Mouse (Mus musculus) intestine, embryonic 16.5 days (tissue): ENCODE results near the gene Gja1. TPM values are rescaled to one million over a fixed set of nuclear protein-coding genes. Genes with fewer than 3 reads are reported as not detected.
"Not testable (repeated sequence)": the region's sequence is repeated elsewhere in the genome, so short reads cannot be mapped to it uniquely, and the experiment has no call there.

Experiments
- ATAC-seq: fragments of 200-750 bp; cut with Nextera tagmentation; 2 replicates; pipeline ENCODE4 v1.8.0; 2017; ENCODE audit warnings: moderate TSS enrichment, moderate library complexity
- H3K27ac ChIP-seq: fragments of 300-500 bp; sonication (generic); 2 replicates; pipeline ENCODE4 v1.5.1; 2014; ENCODE audit warnings: mild to moderate bottlenecking, low read length
- H3K27me3 ChIP-seq: fragments of 300-500 bp; sonication (generic); replicated peaks from 2 replicates; pipeline ENCODE4 v1.6.1; 2014; ENCODE audit warnings: low read length, control low read depth, mixed read lengths; ENCODE audit not compliant: control insufficient read depth, insufficient read depth
- H3K36me3 ChIP-seq: fragments of 300-500 bp; sonication (generic); 2 replicates; pipeline ENCODE4 v1.6.1; 2014; ENCODE audit warnings: low read length, control low read depth; ENCODE audit not compliant: control insufficient read depth, insufficient read depth
- H3K4me1 ChIP-seq: fragments of 300-500 bp; sonication (generic); 2 replicates; pipeline ENCODE4 v1.6.1; 2014; ENCODE audit warnings: low read length, control low read depth, mixed read lengths; ENCODE audit not compliant: control insufficient read depth, insufficient read depth
- H3K4me2 ChIP-seq: fragments of 300-500 bp; sonication (generic); 2 replicates; pipeline ENCODE4 v1.6.1; 2014; ENCODE audit warnings: low read depth, low read length, control low read depth
- H3K4me3 ChIP-seq: fragments of 300-500 bp; sonication (generic); 2 replicates; pipeline ENCODE4 v1.5.1; 2014; ENCODE audit warnings: mild to moderate bottlenecking, low read length
- H3K9ac ChIP-seq: fragments of 300-500 bp; sonication (generic); 2 replicates; pipeline ENCODE4 v1.6.1; 2014; ENCODE audit warnings: low read depth, low read length
- H3K9me3 ChIP-seq: fragments of 300-500 bp; sonication (generic); 2 replicates; pipeline ENCODE4 v1.6.1; 2016; ENCODE audit warnings: low read length, control low read depth; ENCODE audit not compliant: control insufficient read depth
- WGBS: fragments of 180-500 bp; shearing (Covaris S2); extraction: QIAGEN DNeasy Blood & Tissue Kit; methylation state at CpG from one replicate; pipeline ENCODE4 v1.1.7; 2014; 5-methylcytosine and 5-hydroxymethylcytosine counted together
- polyA plus RNA-seq: library from polyadenylated mRNA; unstranded; fragments of >200 nt; fragmentation: Nextera tagmentation; extraction: Ambion mirVana; gene quantifications from 2 replicates; pipeline ENCODE4 v1.2.1, GENCODE M21; 2015

Gja1 gene
- polyA plus RNA-seq, 1 experiment from 2014 or later: 32.3 TPM

GRCm38 (mm10) chr10:56378648-56379254 lies 1.6 kb downstream of the Gja1 start:
- peak overlapping the region; percentile 80 for H3K4me2 ChIP-seq
- H3K27ac ChIP-seq: no peak overlapping the region
- no peaks in the 10 kb centered on the region for H3K27me3 ChIP-seq
- peak overlapping the region; percentile 60 for H3K4me3 ChIP-seq
- peak; percentile 78 for ATAC-seq
- under 1% methylated on average over 35 of the region's 35 CpGs for WGBS
- H3K9me3 ChIP-seq: no peaks in the 10 kb centered on the region
- H3K36me3 ChIP-seq: no peaks in the 10 kb centered on the region
- H3K4me1 ChIP-seq: no peaks in the 10 kb centered on the region
- H3K9ac ChIP-seq: peak overlapping the region; percentile 66

GRCm38 (mm10) chr10:56379720-56380119 lies 2.6 kb downstream of the Gja1 start:
- H3K36me3 ChIP-seq: no peaks in the 10 kb centered on the region
- H3K9ac ChIP-seq: 0 out of 2 replicates have a peak overlapping the region, but pooled peaks have one; percentile 5
- H3K27ac ChIP-seq: no peak overlapping the region
- no peak for ATAC-seq
- no peaks in the 10 kb centered on the region for H3K9me3 ChIP-seq
- no peak overlapping the region for H3K4me3 ChIP-seq
- WGBS: 19% methylated on average over 7 of the region's 7 CpGs
- no peaks in the 10 kb centered on the region for H3K4me1 ChIP-seq
- H3K27me3 ChIP-seq: no peaks in the 10 kb centered on the region
- peak overlapping the region; percentile 80; the same call in 1 of the 2 replicates for H3K4me2 ChIP-seq

GRCm38 (mm10) chr10:56385195-56386109 lies 8.3 kb downstream of the Gja1 start:
- no peak overlapping the region for H3K27ac ChIP-seq
- peaks cover 10% of the 10 kb centered on the region; the same call in 1 of the 2 replicates for H3K36me3 ChIP-seq
- no peak for ATAC-seq
- no peaks in the 10 kb centered on the region for H3K4me1 ChIP-seq
- H3K4me2 ChIP-seq: no peak overlapping the region
- no peak overlapping the region for H3K4me3 ChIP-seq
- no peaks in the 10 kb centered on the region for H3K27me3 ChIP-seq
- no peaks in the 10 kb centered on the region for H3K9me3 ChIP-seq
- WGBS: 80% methylated on average over 13 of the region's 13 CpGs
- H3K9ac ChIP-seq: no peak overlapping the region

- Histone ChIP-seq H3K4me2 (no peak overlapping the region), H3K27me3 (no peaks in the 10 kb centered on the region), H3K36me3 (peaks cover 5% of the 10 kb centered on the region; the same call in 1 of the 2 replicates), H3K27ac (no peak overlapping the region), H3K9ac (no peak overlapping the region), H3K4me1 (no peaks in the 10 kb centered on the region), H3K9me3 (no peaks in the 10 kb centered on the region), H3K4me3 (no peak overlapping the region)
- ATAC-seq: no peak
- WGBS: 61% methylated on average over 6 of the region's 6 CpGs
Observed at GRCm38 (mm10) chr10:56393095-56393784, 16.1 kb downstream of the Gja1 start.

GRCm38 (mm10) chr10:56393815-56394417 lies 16.8 kb downstream of the Gja1 start:
- 89% methylated on average over 7 of the region's 7 CpGs for WGBS
- not testable (repeated sequence) for H3K4me1 ChIP-seq, ATAC-seq, H3K9ac ChIP-seq, H3K27me3 ChIP-seq, H3K4me3 ChIP-seq, H3K4me2 ChIP-seq, H3K36me3 ChIP-seq, H3K9me3 ChIP-seq, H3K27ac ChIP-seq

- WGBS: 79% methylated on average over 8 of the region's 8 CpGs
- no peaks in the 10 kb centered on the region for H3K27me3 ChIP-seq
- H3K9me3 ChIP-seq: no peaks in the 10 kb centered on the region
- ATAC-seq: no peak
- H3K4me1 ChIP-seq: no peaks in the 10 kb centered on the region
- H3K4me2 ChIP-seq: no peak overlapping the region
- no peaks in the 10 kb centered on the region for H3K36me3 ChIP-seq
- H3K4me3 ChIP-seq: no peak overlapping the region
- H3K9ac ChIP-seq: no peak overlapping the region
- no peak overlapping the region for H3K27ac ChIP-seq
Observed at GRCm38 (mm10) chr10:56397875-56398274, 20.7 kb downstream of the Gja1 start.

GRCm38 (mm10) chr10:56398310-56398709 lies 21.2 kb downstream of the Gja1 start:
- H3K4me1 ChIP-seq: no peaks in the 10 kb centered on the region
- no peaks in the 10 kb centered on the region for H3K9me3 ChIP-seq
- H3K36me3 ChIP-seq: no peaks in the 10 kb centered on the region
- no peaks in the 10 kb centered on the region for H3K27me3 ChIP-seq
- ATAC-seq: no peak
- no peak overlapping the region for H3K27ac ChIP-seq
- H3K4me2 ChIP-seq: no peak overlapping the region
- H3K9ac ChIP-seq: no peak overlapping the region
- 91% methylated on average over 2 of the region's 2 CpGs for WGBS
- no peak overlapping the region for H3K4me3 ChIP-seq

- not testable (repeated sequence) for H3K9ac ChIP-seq, H3K36me3 ChIP-seq, H3K4me3 ChIP-seq, H3K4me2 ChIP-seq, H3K4me1 ChIP-seq, H3K9me3 ChIP-seq, H3K27ac ChIP-seq, H3K27me3 ChIP-seq, ATAC-seq
- WGBS: 89% methylated on average over 8 of the region's 8 CpGs
Observed at GRCm38 (mm10) chr10:56401396-56401795, 24.3 kb downstream of the Gja1 start.

GRCm38 (mm10) chr10:56405934-56406333 lies 28.8 kb downstream of the Gja1 start:
- no peaks in the 10 kb centered on the region for H3K4me1 ChIP-seq
- H3K36me3 ChIP-seq: no peaks in the 10 kb centered on the region
- no peak overlapping the region for H3K9ac ChIP-seq
- no peaks in the 10 kb centered on the region for H3K27me3 ChIP-seq
- no peak overlapping the region for H3K4me3 ChIP-seq
- WGBS: 75% methylated on average over 9 of the region's 9 CpGs
- H3K4me2 ChIP-seq: no peak overlapping the region
- no peak for ATAC-seq
- no peaks in the 10 kb centered on the region for H3K9me3 ChIP-seq
- H3K27ac ChIP-seq: no peak overlapping the region
